Mouse (Mus musculus): ENCODE data around the gene Dnal4. TPM values are rescaled to one million over a fixed set of nuclear protein-coding genes. Genes with fewer than 3 reads are reported as not detected.

Dnal4 gene
- polyA plus RNA-seq, 2 experiments = 60.9 to 70.2 TPM

DNA sequence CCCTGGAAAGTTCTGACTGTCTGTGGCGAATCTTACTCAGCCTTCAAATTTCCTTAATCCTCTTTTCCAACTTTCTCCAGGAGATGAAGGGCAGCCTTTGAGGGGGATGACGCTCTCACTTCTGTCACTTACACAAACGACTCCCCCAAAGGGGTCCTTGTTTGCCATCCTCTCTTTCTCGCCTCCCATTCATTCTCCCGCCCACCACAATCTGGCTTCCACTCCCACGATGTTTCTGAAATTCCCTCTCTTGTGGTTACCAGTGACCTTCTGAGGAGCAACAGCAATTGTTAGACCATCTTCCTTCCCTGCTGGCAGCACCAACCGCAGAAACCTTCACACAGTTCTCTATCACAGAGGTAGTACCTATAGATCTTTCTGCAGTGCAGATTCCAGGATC lies 2.0 kb downstream of the Dnal4 start:
- no peaks in the 10 kb centered on the region for H3K9me3 ChIP-seq (ENCODE audit: control insufficient read depth, low read length)
- no peaks in the 10 kb centered on the region for H3K27me3 ChIP-seq (ENCODE audit: control insufficient read depth, insufficient read depth, low read length)
- no peaks in the 10 kb centered on the region for H3K36me3 ChIP-seq (ENCODE audit: control insufficient read depth, insufficient read depth, low read length)
- H3K4me3 ChIP-seq (replicated peaks; ENCODE audit: low read length) = no peak overlapping the region
- no peak overlapping the region for H3K9ac ChIP-seq (ENCODE audit: low read depth, low read length, severe bottlenecking)
- DNase-seq (ENCODE audit: low spot score) (no peak), ATAC-seq (ENCODE audit: low FRiP score, low read depth) (no peak)
- peaks cover 19% of the 10 kb centered on the region for H3K4me1 ChIP-seq (ENCODE audit: control insufficient read depth, insufficient read depth, low read length)
- no peak overlapping the region for H3K27ac ChIP-seq (replicated peaks; ENCODE audit: low read depth, low read length)
- 63% methylated on average over 7 of the region's 7 CpGs for WGBS
- TF ChIP-seq POLR2A (IDR thresholded peaks at IDR 0.05; ENCODE audit: borderline replicate concordance, extremely low read depth, insufficient read depth, insufficient read length) = no peak
- no peak overlapping the region for H3K4me2 ChIP-seq (replicated peaks; ENCODE audit: low read depth, low read length, severe bottlenecking)

GRCm38 (mm10) chr15:79774117-79775027 lies 3.3 kb downstream of the Dnal4 start:
- 0 out of 2 replicates have a peak, but pooled peaks have one; percentile 27 for TF ChIP-seq POLR2A (IDR thresholded peaks at IDR 0.05; ENCODE audit: borderline replicate concordance, extremely low read depth, insufficient read depth, insufficient read length)
- H3K27ac ChIP-seq (replicated peaks; ENCODE audit: low read depth, low read length) = peak overlapping the region; percentile 59

DNA sequence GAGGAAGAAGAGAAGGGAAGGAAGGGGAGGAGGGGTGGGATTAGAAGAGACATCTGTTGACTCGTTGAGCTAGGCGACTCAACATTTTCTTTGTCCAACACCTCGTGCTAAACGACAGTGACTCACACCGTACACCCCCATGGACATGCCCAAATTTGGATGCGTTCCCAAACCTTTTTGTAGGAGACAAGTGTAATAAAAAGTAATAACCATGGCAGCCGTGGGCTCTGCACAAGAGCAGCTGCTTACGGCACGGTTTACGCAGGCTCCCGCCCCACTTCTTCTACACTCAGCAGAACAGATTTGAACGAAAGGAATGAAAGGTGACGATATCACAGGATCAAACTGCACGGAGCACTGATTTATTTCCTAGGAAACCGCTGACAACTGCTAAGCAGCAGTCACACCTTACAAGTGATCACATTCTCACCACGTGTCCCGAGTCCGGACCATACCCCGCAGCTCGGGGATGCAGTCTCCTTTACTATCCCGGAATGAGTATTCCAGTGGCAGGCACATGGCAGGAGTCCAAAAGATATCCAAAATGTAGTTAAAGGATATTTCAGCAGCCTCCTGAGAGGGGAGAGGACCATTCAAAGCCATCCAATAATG lies 6.9 kb downstream of the Dnal4 start:
- DNase-seq (ENCODE audit: low spot score) = no peak
- Histone ChIP-seq H3K9me3 (ENCODE audit: control insufficient read depth, low read length) (no peaks in the 10 kb centered on the region), H3K9ac (ENCODE audit: low read depth, low read length, severe bottlenecking) (no peak overlapping the region), H3K4me1 (ENCODE audit: control insufficient read depth, insufficient read depth, low read length) (peaks cover 22% of the 10 kb centered on the region), H3K27ac (replicated peaks; ENCODE audit: low read depth, low read length) (no peak overlapping the region), H3K4me3 (replicated peaks; ENCODE audit: low read length) (no peak overlapping the region), H3K27me3 (ENCODE audit: control insufficient read depth, insufficient read depth, low read length) (no peaks in the 10 kb centered on the region), H3K4me2 (replicated peaks; ENCODE audit: low read depth, low read length, severe bottlenecking) (no peak overlapping the region; the same call in 1 of the 2 replicates), H3K36me3 (ENCODE audit: control insufficient read depth, insufficient read depth, low read length) (no peaks in the 10 kb centered on the region)
- 53% methylated on average over 21 of the region's 21 CpGs for WGBS
- TF ChIP-seq POLR2A (IDR thresholded peaks at IDR 0.05; ENCODE audit: borderline replicate concordance, extremely low read depth, insufficient read depth, insufficient read length) = no peak
- ATAC-seq (ENCODE audit: low FRiP score, low read depth) = no peak

More at GRCm38 (mm10) chr15:79774117-79775027, 3.3 kb downstream of the Dnal4 start:
- Histone ChIP-seq H3K9me3 (ENCODE audit: control insufficient read depth, low read length) (no peaks in the 10 kb centered on the region), H3K4me2 (replicated peaks; ENCODE audit: low read depth, low read length, severe bottlenecking) (peak overlapping the region; percentile 68), H3K4me3 (replicated peaks; ENCODE audit: low read length) (peak overlapping the region; percentile 70), H3K36me3 (ENCODE audit: control insufficient read depth, insufficient read depth, low read length) (no peaks in the 10 kb centered on the region), H3K27me3 (ENCODE audit: control insufficient read depth, insufficient read depth, low read length) (no peaks in the 10 kb centered on the region), H3K4me1 (ENCODE audit: control insufficient read depth, insufficient read depth, low read length) (peaks cover 22% of the 10 kb centered on the region), H3K9ac (ENCODE audit: low read depth, low read length, severe bottlenecking) (peak overlapping the region; percentile 71)
- WGBS = under 1% methylated on average over 41 of the region's 50 CpGs
- DNase-seq (ENCODE audit: low spot score) (peak; percentile 99), ATAC-seq (ENCODE audit: low FRiP score, low read depth) (peak; percentile 99)

GRCm38 (mm10) chr15:79768302-79768701 lies 9.3 kb downstream of the Dnal4 start:
- H3K27me3 ChIP-seq (ENCODE audit: control insufficient read depth, insufficient read depth, low read length) = no peaks in the 10 kb centered on the region
- H3K4me1 ChIP-seq (ENCODE audit: control insufficient read depth, insufficient read depth, low read length) = peaks cover 13% of the 10 kb centered on the region
- H3K4me3 ChIP-seq (replicated peaks; ENCODE audit: low read length) = no peak overlapping the region
- WGBS = 78% methylated on average over 6 of the region's 6 CpGs
- no peak for TF ChIP-seq POLR2A (IDR thresholded peaks at IDR 0.05; ENCODE audit: borderline replicate concordance, extremely low read depth, insufficient read depth, insufficient read length)
- H3K36me3 ChIP-seq (ENCODE audit: control insufficient read depth, insufficient read depth, low read length) = peaks cover 18% of the 10 kb centered on the region
- H3K27ac ChIP-seq (replicated peaks; ENCODE audit: low read depth, low read length) = no peak overlapping the region
- no peaks in the 10 kb centered on the region for H3K9me3 ChIP-seq (ENCODE audit: control insufficient read depth, low read length)
- DNase-seq (ENCODE audit: low spot score) (no peak), ATAC-seq (ENCODE audit: low FRiP score, low read depth) (no peak)
- no peak overlapping the region for H3K9ac ChIP-seq (ENCODE audit: low read depth, low read length, severe bottlenecking)
- H3K4me2 ChIP-seq (replicated peaks; ENCODE audit: low read depth, low read length, severe bottlenecking) = no peak overlapping the region

DNA sequence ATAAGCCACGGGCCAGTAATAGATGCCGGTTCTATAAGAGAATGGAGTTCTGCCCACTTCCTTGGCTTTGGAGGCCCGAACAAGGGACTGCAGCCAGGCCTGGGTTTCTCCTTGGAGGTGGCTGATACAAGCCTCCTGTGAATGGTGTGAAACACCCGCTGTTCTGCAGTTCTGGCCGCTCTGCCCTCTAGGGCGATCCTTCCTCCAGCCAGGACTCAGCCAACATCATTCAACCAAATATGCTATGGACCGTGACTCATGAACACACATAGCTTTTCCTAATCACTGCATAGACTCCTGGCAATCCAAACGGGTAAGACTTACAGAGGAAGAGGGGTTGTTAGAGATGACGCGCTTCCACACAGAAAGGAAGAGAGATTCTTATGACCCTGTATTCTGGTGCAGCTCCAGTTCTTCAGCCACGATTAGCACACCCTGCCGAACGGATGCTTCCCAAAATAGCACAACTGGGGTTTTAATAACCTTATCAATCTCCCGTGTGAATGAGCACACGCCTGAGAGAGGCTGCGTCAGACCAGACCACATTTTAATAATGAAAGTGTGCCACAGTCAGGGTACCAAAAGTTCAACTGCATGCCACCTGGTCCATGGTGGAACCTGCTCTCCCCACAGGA lies 10.2 kb downstream of the Dnal4 start:
- no peak for DNase-seq (ENCODE audit: low spot score)
- WGBS = 78% methylated on average over 16 of the region's 16 CpGs
- no peak overlapping the region for H3K27ac ChIP-seq (replicated peaks; ENCODE audit: low read depth, low read length)

More for the DNA sequence above, 10.2 kb downstream of the Dnal4 start:
- Histone ChIP-seq H3K27me3 (ENCODE audit: control insufficient read depth, insufficient read depth, low read length) (no peaks in the 10 kb centered on the region), H3K4me1 (ENCODE audit: control insufficient read depth, insufficient read depth, low read length) (peaks cover 9% of the 10 kb centered on the region), H3K9ac (ENCODE audit: low read depth, low read length, severe bottlenecking) (no peak overlapping the region), H3K4me2 (replicated peaks; ENCODE audit: low read depth, low read length, severe bottlenecking) (no peak overlapping the region), H3K36me3 (ENCODE audit: control insufficient read depth, insufficient read depth, low read length) (peaks cover 27% of the 10 kb centered on the region), H3K9me3 (ENCODE audit: control insufficient read depth, low read length) (no peaks in the 10 kb centered on the region), H3K4me3 (replicated peaks; ENCODE audit: low read length) (no peak overlapping the region)
- no peak for TF ChIP-seq POLR2A (IDR thresholded peaks at IDR 0.05; ENCODE audit: borderline replicate concordance, extremely low read depth, insufficient read depth, insufficient read length)
- ATAC-seq (ENCODE audit: low FRiP score, low read depth) = no peak

All from limb, embryonic 14.5 days (tissue).